20 mouse cellular contexts compared by ENCODE assay signal in the genomic region with DNA sequence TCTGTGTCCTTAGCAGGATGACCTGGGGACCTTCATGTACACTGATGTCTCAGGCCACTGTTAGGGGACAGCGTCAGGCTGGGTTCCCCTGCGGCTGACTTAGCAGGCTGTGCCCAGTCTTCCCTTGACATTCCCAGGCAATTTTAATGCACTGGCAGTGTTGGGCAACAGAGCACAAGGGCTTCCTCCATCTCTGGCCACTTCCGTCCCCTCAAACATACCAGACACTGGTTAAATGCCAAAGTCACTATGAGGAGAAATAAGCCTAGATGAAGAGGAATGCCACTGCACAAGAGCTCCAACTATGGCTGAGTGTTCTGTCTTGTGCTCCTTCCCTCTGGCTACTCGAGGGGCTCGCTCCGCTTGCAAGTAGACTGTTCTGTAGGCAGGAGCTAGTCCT.
"Had no signal": no experiment of that assay in that cellular context is flagged by ENCODE, and none has a peak within 500 bp of the region (broad histone marks: within the 10 kb centered on the region; RNA-seq: fewer than 3 reads in every experiment).

No protein-coding gene starts in this region.

- H3K9me3 ChIP-seq: limb, embryonic 10.5 days; limb, embryonic 13.5 days; liver, embryonic 12.5 days; liver, embryonic 15.5 days; midbrain, embryonic 12.5 days; neural tube, embryonic 13.5 days had no signal

- H3K4me2 ChIP-seq: limb, embryonic 13.5 days; liver, embryonic 12.5 days; liver, embryonic 15.5 days; lung, embryonic 14.5 days; midbrain, embryonic 12.5 days; neural tube, embryonic 13.5 days had no signal

- H3K4me1 ChIP-seq: limb, embryonic 10.5 days had no signal

- H3K9ac ChIP-seq: limb, embryonic 13.5 days; liver, embryonic 12.5 days; liver, embryonic 15.5 days; lung, embryonic 14.5 days; midbrain, embryonic 12.5 days; neural tube, embryonic 13.5 days had no signal

- DNase-seq: kidney, adult 2 months; layer of hippocampus, adult 9-11 months; liver; lung, embryonic 14.5 days; right cerebral cortex, postnatal 14 days; right cerebral cortex, postnatal 4 days; thymus, adult 18-20 months; thymus, postnatal 36 days had no signal

- H3K27me3 ChIP-seq: limb, embryonic 13.5 days; liver, embryonic 12.5 days; liver, embryonic 15.5 days; neural tube, embryonic 13.5 days had no signal

- H3K36me3 ChIP-seq: limb, embryonic 10.5 days; limb, embryonic 13.5 days; liver, embryonic 12.5 days; liver, embryonic 15.5 days; midbrain, embryonic 12.5 days; neural tube, embryonic 13.5 days had no signal

- H3K4me3 ChIP-seq: layer of hippocampus, adult 2 months; limb, embryonic 10.5 days; limb, embryonic 13.5 days; liver, embryonic 12.5 days; liver, embryonic 15.5 days; midbrain, embryonic 12.5 days; myocyte; neural tube, embryonic 13.5 days had no signal

- ATAC-seq: inflammation-experienced regulatory T-cells, adult 6 months; intestine, postnatal 0 days; liver, embryonic 12.5 days; midbrain, embryonic 16.5 days had no signal

- H3K27ac ChIP-seq: kidney, postnatal 0 days; layer of hippocampus, adult 2 months; limb, embryonic 10.5 days; limb, embryonic 13.5 days; liver, embryonic 12.5 days; liver, embryonic 15.5 days; midbrain, embryonic 12.5 days; neural tube, embryonic 13.5 days had no signal
